Mouse (Mus musculus): ENCODE results near the gene Tspan5.

The Tspan5 gene

GRCm38 (mm10) chr3:138881725-138882347 lies 139.8 kb downstream of the Tspan5 start:
- no peak for DNase-seq

- DNase-seq, result no peak
Observed at GRCm38 (mm10) chr3:138886121-138886520, 144.1 kb downstream of the Tspan5 start.

GRCm38 (mm10) chr3:138889214-138889613 lies 147.2 kb downstream of the Tspan5 start:
- DNase-seq, result no peak

- no peak for DNase-seq
Observed at GRCm38 (mm10) chr3:138889769-138890295, 147.8 kb downstream of the Tspan5 start.

- DNase-seq, result no peak
Observed at GRCm38 (mm10) chr3:138893520-138893919, 151.5 kb downstream of the Tspan5 start.

- no peak for DNase-seq
Observed at GRCm38 (mm10) chr3:138897500-138897899, 155.5 kb downstream of the Tspan5 start.

GRCm38 (mm10) chr3:138898055-138898454 lies 156.1 kb downstream of the Tspan5 start:
- DNase-seq, result no peak

- DNase-seq, result no peak
Observed at GRCm38 (mm10) chr3:138900571-138901141, 158.7 kb downstream of the Tspan5 start.

GRCm38 (mm10) chr3:138905678-138906077 lies 163.7 kb downstream of the Tspan5 start:
- peak; percentile 64 for DNase-seq

GRCm38 (mm10) chr3:138906112-138906880 lies 164.3 kb downstream of the Tspan5 start:
- peak; percentile 81 for DNase-seq

- DNase-seq, result no peak
Observed at GRCm38 (mm10) chr3:138909313-138909712, 167.3 kb downstream of the Tspan5 start.

- no peak for DNase-seq
Observed at GRCm38 (mm10) chr3:138912504-138912903, 170.5 kb downstream of the Tspan5 start.

GRCm38 (mm10) chr3:138914626-138915288 lies 172.8 kb downstream of the Tspan5 start:
- DNase-seq, result no peak

GRCm38 (mm10) chr3:138916591-138916990 lies 174.6 kb downstream of the Tspan5 start:
- DNase-seq, result no peak

GRCm38 (mm10) chr3:138917016-138917415 lies 175.0 kb downstream of the Tspan5 start:
- no peak for DNase-seq

GRCm38 (mm10) chr3:138918241-138918640 lies 176.2 kb downstream of the Tspan5 start:
- DNase-seq, result no peak

- no peak for DNase-seq
Observed at GRCm38 (mm10) chr3:138926161-138926560, 184.2 kb downstream of the Tspan5 start.

- DNase-seq, result no peak
Observed at GRCm38 (mm10) chr3:138927437-138927836, 185.4 kb downstream of the Tspan5 start.

- no peak for DNase-seq
Observed at GRCm38 (mm10) chr3:138936780-138937179, 194.8 kb downstream of the Tspan5 start.

GRCm38 (mm10) chr3:138937241-138937640 lies 195.2 kb downstream of the Tspan5 start:
- DNase-seq, result no peak

- DNase-seq, result no peak
Observed at GRCm38 (mm10) chr3:138941604-138942003, 199.6 kb downstream of the Tspan5 start.

GRCm38 (mm10) chr3:138945516-138945915 lies 203.5 kb downstream of the Tspan5 start:
- DNase-seq, result no peak

- DNase-seq, result no peak
Observed at GRCm38 (mm10) chr3:138949081-138949480, 207.1 kb downstream of the Tspan5 start.
